Mouse (Mus musculus) adrenal gland, adult 2 months (tissue): ENCODE results near the gene Tead4. TPM values are rescaled to one million over a fixed set of nuclear protein-coding genes. Genes with fewer than 3 reads are reported as not detected.

Experiments
- polyA plus RNA-seq: library from polyadenylated mRNA; depleted of rRNA; stranded (reverse); fragments of >200 nt; gene quantifications from 2 replicates; pipeline ENCODE4 v1.2.3, GENCODE M21; 2012; rRNA removed
- total RNA-seq, 2 experiments: library from RNA; stranded (reverse); gene quantifications; 2 replicates each; pipeline ENCODE4 v1.2.3; 2021

Gene Tead4
- total and polyA plus RNA-seq, 3 experiments: 2.7 to 2.9 (median 2.9) TPM

Other genes with a start within 250 kb of the Tead4 start
- 10 to 100 TPM; 47.8 to 66.5 TPM for gene Tspan9, start 157.2 kb downstream of the Tead4 start, total RNA-seq
- 38.7 and 44.7 TPM in 2 replicates for gene Tspan9, start 157.2 kb downstream of the Tead4 start, polyA plus RNA-seq
- gene Tulp3, start 55.0 kb upstream of the Tead4 start, total RNA-seq: 10 to 100 TPM; 34.9 to 42.6 TPM
- 20.2 and 25.7 TPM in 2 replicates for gene Tulp3, start 55.0 kb upstream of the Tead4 start, polyA plus RNA-seq
- gene Rhno1, start 62.1 kb upstream of the Tead4 start, total RNA-seq: 10 to 100 TPM; 15.9 to 18.0 TPM
- gene Rhno1, start 62.1 kb upstream of the Tead4 start, polyA plus RNA-seq: 11.2 TPM in 2 replicates
- gene Foxm1, start 62.1 kb upstream of the Tead4 start, total RNA-seq: 1 to 10 TPM; 1.9 to 3.0 TPM
- gene Foxm1, start 62.1 kb upstream of the Tead4 start, polyA plus RNA-seq: 4.5 and 4.7 TPM in 2 replicates
- gene Tex52, start 74.6 kb upstream of the Tead4 start, total RNA-seq: not detected
- gene Tex52, start 74.6 kb upstream of the Tead4 start, polyA plus RNA-seq: not detected in 2 replicates
- not detected for gene Gm44596, start 74.7 kb upstream of the Tead4 start, total RNA-seq
- 0.30 TPM in 1 of 2 replicates, not detected in the other for gene Gm44596, start 74.7 kb upstream of the Tead4 start, polyA plus RNA-seq
- gene Nrip2, start 98.5 kb upstream of the Tead4 start, total RNA-seq: 1 to 10 TPM; 2.1 to 2.5 TPM
- gene Nrip2, start 98.5 kb upstream of the Tead4 start, polyA plus RNA-seq: 2.6 and 3.9 TPM in 2 replicates
- 10 to 100 TPM; 28.6 to 32.8 TPM for gene Itfg2, start 124.1 kb upstream of the Tead4 start, total RNA-seq
- gene Itfg2, start 124.1 kb upstream of the Tead4 start, polyA plus RNA-seq: 31.7 and 40.3 TPM in 2 replicates
- 100 to 1,000 TPM; 229 to 272 TPM for gene Fkbp4, start 137.9 kb upstream of the Tead4 start, total RNA-seq
- 187 and 202 TPM in 2 replicates for gene Fkbp4, start 137.9 kb upstream of the Tead4 start, polyA plus RNA-seq
- 10 to 100 TPM in 1 of 2 experiments, under 1 TPM in 1; 0.83 to 11.8 TPM for gene Pzp, start 225.9 kb upstream of the Tead4 start, total RNA-seq
- gene Pzp, start 225.9 kb upstream of the Tead4 start, polyA plus RNA-seq: 0.31 TPM in 1 of 2 replicates, not detected in the other